Mouse (Mus musculus) kidney, embryonic 15.5 days (tissue): ENCODE data around the gene Myo16. TPM values are rescaled to one million over a fixed set of nuclear protein-coding genes. Genes with fewer than 3 reads are reported as not detected.

Experiments
- ATAC-seq: fragments of 200-750 bp; cut with Nextera tagmentation; replicated peaks from 2 replicates; pipeline ENCODE4 v1.8.0; 2017; ENCODE audit warnings: moderate TSS enrichment; ENCODE audit not compliant: low FRiP score
- H3K27ac ChIP-seq: fragments of 300-500 bp; sonication (generic); 2 replicates; pipeline ENCODE4 v1.5.1; 2015; ENCODE audit warnings: mild to moderate bottlenecking, inconsistent platforms
- H3K27me3 ChIP-seq: fragments of 300-500 bp; sonication (generic); 2 replicates; pipeline ENCODE4 v1.6.1; 2015; ENCODE audit warnings: inconsistent platforms
- H3K36me3 ChIP-seq: fragments of 300-500 bp; sonication (generic); 2 replicates; pipeline ENCODE4 v1.6.1; 2015; ENCODE audit warnings: inconsistent platforms
- H3K4me1 ChIP-seq: fragments of 300-500 bp; sonication (generic); 2 replicates; pipeline ENCODE4 v1.6.1; 2015; ENCODE audit warnings: inconsistent platforms
- H3K4me2 ChIP-seq: fragments of 300-500 bp; sonication (generic); 2 replicates; pipeline ENCODE4 v1.6.1; 2015; ENCODE audit warnings: moderate library complexity, mild to moderate bottlenecking, inconsistent platforms
- H3K4me3 ChIP-seq: fragments of 300-500 bp; sonication (generic); replicated peaks from 2 replicates; pipeline ENCODE4 v1.5.1; 2015; ENCODE audit warnings: mild to moderate bottlenecking, inconsistent platforms
- H3K9ac ChIP-seq: fragments of 300-500 bp; sonication (generic); 2 replicates; pipeline ENCODE4 v1.6.1; 2015; ENCODE audit warnings: mild to moderate bottlenecking, inconsistent platforms
- H3K9me3 ChIP-seq: fragments of 300-500 bp; sonication (generic); replicated peaks from 2 replicates; pipeline ENCODE4 v1.6.1; 2016; ENCODE audit warnings: inconsistent platforms
- WGBS: fragments of 180-500 bp; shearing (Covaris S2); methylation state at CpG from one replicate; pipeline ENCODE4 v1.1.7; 2015; ENCODE audit warnings: mixed read lengths; 5-methylcytosine and 5-hydroxymethylcytosine counted together
- polyA plus RNA-seq: library from polyadenylated mRNA; unstranded; fragments of >200 nt; fragmentation: Nextera tagmentation; extraction: Ambion mirVana; gene quantifications from 2 replicates; pipeline ENCODE4 v1.2.1, GENCODE M21; 2015

Gene Myo16
- polyA plus RNA-seq, 1 experiment from 2014 or later = 0.34 TPM

DNA sequence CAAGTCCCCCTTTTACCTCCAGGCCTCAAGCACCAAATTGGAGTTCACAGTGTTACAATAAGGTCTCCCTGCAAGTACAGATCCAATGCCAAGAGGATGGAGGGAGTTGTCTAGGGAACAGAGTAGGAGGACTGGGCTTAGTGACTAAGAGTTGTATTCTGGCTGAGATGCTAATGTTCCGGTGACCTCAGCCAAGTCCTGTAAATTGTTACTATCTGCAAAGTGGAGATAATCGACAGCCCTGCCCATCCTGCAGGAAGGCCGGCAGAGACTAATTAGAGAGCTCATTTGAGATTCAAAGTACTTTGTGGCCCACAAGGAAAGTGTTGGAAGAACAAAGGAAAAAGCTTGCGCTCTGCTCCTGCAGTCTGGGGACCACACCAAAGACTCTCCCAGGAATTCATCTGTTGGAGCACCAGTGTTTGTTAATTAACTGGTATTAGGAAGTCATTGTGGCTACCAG, 512.1 kb downstream of the Myo16 start:
- Histone ChIP-seq H3K27me3 (no peaks in the 10 kb centered on the region), H3K27ac (0 out of 2 replicates have a peak overlapping the region, but pooled peaks have one; percentile 2), H3K36me3 (no peaks in the 10 kb centered on the region), H3K4me1 (peaks cover 17% of the 10 kb centered on the region), H3K4me3 (no peak overlapping the region), H3K9me3 (no peaks in the 10 kb centered on the region), H3K9ac (no peak overlapping the region), H3K4me2 (no peak overlapping the region)
- 40% methylated on average over 4 of the region's 4 CpGs for WGBS
- no peak for ATAC-seq

DNA sequence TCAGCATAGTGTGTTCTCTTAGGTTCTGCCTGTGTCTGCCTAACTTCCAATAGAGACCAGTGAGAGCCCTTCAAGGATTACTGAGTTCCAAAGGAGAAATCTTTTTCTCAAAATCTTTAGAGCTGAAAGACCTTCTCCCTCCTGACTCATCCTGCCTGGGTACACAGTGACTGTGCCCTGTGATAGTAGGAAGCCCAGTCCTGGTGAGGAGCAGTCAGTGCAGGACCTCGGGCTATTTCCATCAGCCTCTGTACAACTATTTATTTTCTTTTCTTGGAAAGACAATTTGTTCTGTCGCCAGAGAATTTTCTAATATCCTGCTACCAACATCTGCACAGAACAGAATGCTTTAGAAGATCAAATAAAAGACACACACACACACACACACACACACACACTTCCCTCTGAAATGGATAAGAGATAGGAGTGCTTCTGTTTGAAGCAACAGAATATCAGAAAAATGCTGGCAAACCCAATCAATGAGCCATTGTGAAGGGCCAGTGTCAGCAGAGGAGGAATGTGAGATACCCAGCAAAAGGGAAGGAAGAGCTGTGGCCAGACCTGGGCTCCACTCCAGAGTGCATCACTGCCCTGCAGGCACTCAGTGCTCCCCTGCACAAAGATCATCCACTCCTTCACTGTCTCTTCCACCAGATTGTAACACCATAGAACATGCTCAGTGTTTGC, 518.3 kb downstream of the Myo16 start:
- no peaks in the 10 kb centered on the region for H3K36me3 ChIP-seq
- no peaks in the 10 kb centered on the region for H3K9me3 ChIP-seq
- H3K4me2 ChIP-seq = no peak overlapping the region
- WGBS = 49% methylated on average over 2 of the region's 2 CpGs
- no peaks in the 10 kb centered on the region for H3K4me1 ChIP-seq
- no peak for ATAC-seq
- H3K9ac ChIP-seq = no peak overlapping the region
- H3K27me3 ChIP-seq = 0 out of 2 replicates have a peak, but pooled peaks cover 3% of the 10 kb centered on the region
- no peak overlapping the region for H3K4me3 ChIP-seq
- no peak overlapping the region for H3K27ac ChIP-seq

DNA sequence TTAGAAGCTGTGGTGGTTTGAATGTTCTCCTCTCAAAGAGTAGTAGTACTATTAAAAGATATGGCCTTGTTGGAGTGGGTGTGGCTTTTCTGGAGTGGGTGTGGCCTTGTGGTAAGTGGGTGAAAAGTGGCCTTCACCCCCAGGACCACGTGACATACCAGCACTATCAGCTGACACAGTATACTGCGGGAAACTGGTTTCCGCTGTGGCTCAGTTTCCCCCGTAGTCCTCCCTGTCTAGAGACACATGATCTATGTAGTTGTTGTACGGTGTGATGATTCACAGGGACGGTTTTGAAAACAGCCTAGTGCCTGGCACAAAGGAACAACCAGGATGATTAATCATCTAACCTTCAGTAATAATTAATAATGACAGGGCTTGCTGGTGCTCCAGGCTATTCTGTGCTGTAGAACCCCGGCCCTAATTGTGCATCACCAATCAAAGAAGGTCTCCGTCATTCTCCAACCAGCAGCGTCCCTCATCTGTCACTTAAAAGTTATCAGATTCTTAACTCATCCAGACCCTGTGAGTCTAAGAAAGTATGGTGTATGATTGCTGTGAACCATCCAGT, 524.2 kb downstream of the Myo16 start:
- H3K9me3 ChIP-seq = no peaks in the 10 kb centered on the region
- H3K36me3 ChIP-seq = no peaks in the 10 kb centered on the region
- no peak for ATAC-seq
- H3K4me1 ChIP-seq = no peaks in the 10 kb centered on the region
- H3K4me2 ChIP-seq = no peak overlapping the region
- H3K4me3 ChIP-seq = no peak overlapping the region
- 72% methylated on average over 9 of the region's 9 CpGs for WGBS
- 0 out of 2 replicates have a peak, but pooled peaks cover 3% of the 10 kb centered on the region for H3K27me3 ChIP-seq
- no peak overlapping the region for H3K27ac ChIP-seq
- H3K9ac ChIP-seq = no peak overlapping the region

DNA sequence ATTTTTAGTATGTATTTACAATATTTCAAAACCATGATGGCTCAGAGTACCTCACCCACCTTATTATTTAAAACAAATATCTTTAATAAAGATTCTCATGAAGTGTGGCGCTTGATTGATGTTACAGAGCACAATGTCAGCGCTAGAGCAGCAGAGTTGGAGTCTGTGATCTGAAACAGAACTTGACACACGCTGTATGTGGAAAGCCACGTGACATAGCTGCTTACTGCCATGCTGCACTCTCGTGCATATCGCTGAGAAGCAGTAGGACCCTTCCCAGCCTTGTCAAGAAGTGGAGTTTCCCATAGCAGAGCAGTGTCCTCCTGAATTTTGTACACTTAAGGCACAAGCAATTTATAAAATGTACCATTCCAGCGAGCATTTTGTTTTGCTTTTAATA, 528.2 kb downstream of the Myo16 start:
- 72% methylated on average over 7 of the region's 7 CpGs for WGBS
- ATAC-seq = no peak

DNA sequence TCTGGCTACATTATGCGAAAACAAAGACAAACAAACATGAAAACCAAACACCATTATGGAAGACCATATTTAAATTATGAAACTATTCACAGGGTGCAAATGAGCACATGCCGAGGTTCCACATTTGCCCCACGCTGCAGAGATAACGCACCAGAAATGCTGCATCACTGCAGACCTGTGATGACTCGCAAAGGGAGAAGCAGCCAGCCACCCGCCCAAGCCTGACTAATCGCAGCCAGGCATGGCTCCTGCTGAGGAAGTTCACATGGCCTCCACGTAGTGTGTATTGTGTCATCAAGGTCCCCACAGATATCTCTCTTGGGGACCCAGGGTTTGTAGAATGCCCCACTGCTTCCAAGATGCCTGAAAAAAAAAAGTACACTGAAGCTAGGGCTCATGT, 529.4 kb downstream of the Myo16 start:
- H3K9me3 ChIP-seq = no peaks in the 10 kb centered on the region
- H3K4me1 ChIP-seq = 0 out of 2 replicates have a peak, but pooled peaks cover 3% of the 10 kb centered on the region
- no peak for ATAC-seq
- no peak overlapping the region for H3K27ac ChIP-seq
- H3K9ac ChIP-seq = no peak overlapping the region
- no peak overlapping the region for H3K4me2 ChIP-seq
- H3K36me3 ChIP-seq = no peaks in the 10 kb centered on the region
- WGBS = 82% methylated on average over 8 of the region's 8 CpGs
- no peak overlapping the region for H3K4me3 ChIP-seq
- H3K27me3 ChIP-seq = peaks cover 3% of the 10 kb centered on the region; the same call in 1 of the 2 replicates

More for the DNA sequence above, 528.2 kb downstream of the Myo16 start:
- H3K4me1 ChIP-seq = no peaks in the 10 kb centered on the region
- no peaks in the 10 kb centered on the region for H3K9me3 ChIP-seq
- H3K27me3 ChIP-seq = peaks cover 3% of the 10 kb centered on the region; the same call in 1 of the 2 replicates
- no peak overlapping the region for H3K4me3 ChIP-seq
- no peaks in the 10 kb centered on the region for H3K36me3 ChIP-seq
- no peak overlapping the region for H3K27ac ChIP-seq
- no peak overlapping the region for H3K9ac ChIP-seq
- no peak overlapping the region for H3K4me2 ChIP-seq

Other genes starting within 250 kb of the Myo16 start
- 4.9 and 5.5 TPM in 2 replicates for gene Lig4, start 176.2 kb upstream of the Myo16 start, polyA plus RNA-seq
- 17.4 and 17.9 TPM in 2 replicates for gene Abhd13, start 176.2 kb upstream of the Myo16 start, polyA plus RNA-seq
- 6.1 and 6.9 TPM in 2 replicates for gene Tnfsf13b, start 147.4 kb upstream of the Myo16 start, polyA plus RNA-seq